Mouse (Mus musculus) testis, adult 2 months (tissue): Measurements from ENCODE around the gene Rbx1. TPM values are rescaled to one million over a fixed set of nuclear protein-coding genes. Genes with fewer than 3 reads are reported as not detected.

Source experiments
- H3K27ac ChIP-seq: fragments of 200-500 bp; 2 replicates; pipeline ENCODE4 v1.5.1; 2012; ENCODE audit warnings: low read depth, low read length; ENCODE audit not compliant: control insufficient read depth, insufficient read depth
- H3K27me3 ChIP-seq: fragments of 200-500 bp; 2 replicates; pipeline ENCODE4 v1.6.1; 2012; ENCODE audit warnings: mild to moderate bottlenecking, low read length, moderate library complexity; ENCODE audit not compliant: control insufficient read depth, insufficient read depth
- H3K36me3 ChIP-seq: fragments of 200-500 bp; 2 replicates; pipeline ENCODE4 v1.6.1; 2012; ENCODE audit warnings: mild to moderate bottlenecking, low read length; ENCODE audit not compliant: control insufficient read depth, insufficient read depth
- H3K4me1 ChIP-seq: fragments of 200-500 bp; 2 replicates; pipeline ENCODE4 v1.6.1; 2012; ENCODE audit warnings: low read length; ENCODE audit not compliant: control insufficient read depth, insufficient read depth
- H3K4me3 ChIP-seq: fragments of 200-500 bp; 2 replicates; pipeline ENCODE4 v1.5.1; 2012; ENCODE audit warnings: low read depth, mild to moderate bottlenecking, low read length, moderate library complexity, mixed read lengths; ENCODE audit not compliant: control insufficient read depth
- CTCF ChIP-seq: fragments of 200-500 bp; IDR thresholded peaks from 2 replicates; pipeline ENCODE4 v1.5.1; 2012; ENCODE audit warnings: low read depth, mild to moderate bottlenecking, inconsistent platforms, low read length, moderate library complexity; ENCODE audit not compliant: control insufficient read depth, insufficient read depth, insufficient replicate concordance
- POLR2A ChIP-seq: fragments of 200-500 bp; IDR thresholded peaks from 2 replicates; pipeline ENCODE4 v1.6.1; 2012; ENCODE audit warnings: low read depth, mild to moderate bottlenecking, inconsistent platforms, low read length, moderate library complexity; ENCODE audit not compliant: control insufficient read depth
- polyA plus RNA-seq: library from polyadenylated mRNA; depleted of rRNA; stranded (reverse); fragments of >200 nt; gene quantifications from 2 replicates; pipeline ENCODE4 v1.2.3, GENCODE M21; 2012

Rbx1 gene
- polyA plus RNA-seq, 1 experiment, result 51.1 TPM

DNA sequence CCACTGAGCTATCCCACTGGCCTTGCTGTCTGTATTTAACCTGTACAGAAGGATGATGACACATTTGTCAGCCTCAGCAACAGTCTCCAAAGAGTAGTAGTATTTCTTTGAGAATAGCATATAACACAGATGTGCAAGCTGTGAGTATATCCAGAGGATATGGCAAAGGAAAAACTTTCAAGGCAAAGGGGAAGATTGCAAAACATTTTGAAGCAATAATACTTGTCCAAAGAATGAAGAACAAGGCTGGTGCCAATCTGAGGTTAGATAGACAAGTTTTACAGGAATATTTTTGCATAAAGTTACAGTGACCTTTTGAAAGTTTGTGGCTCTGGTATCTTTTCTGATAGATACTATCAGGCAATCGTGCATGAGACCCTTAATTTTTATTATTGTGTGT, 34.9 kb upstream of the Rbx1 start:
- no peak overlapping the region for H3K27ac ChIP-seq
- TF ChIP-seq POLR2A, result no peak
- no peak for TF ChIP-seq CTCF
- peaks cover 5% of the 10 kb centered on the region for H3K36me3 ChIP-seq
- H3K4me3 ChIP-seq, result no peak overlapping the region
- no peaks in the 10 kb centered on the region for H3K27me3 ChIP-seq
- H3K4me1 ChIP-seq, result no peaks in the 10 kb centered on the region

DNA sequence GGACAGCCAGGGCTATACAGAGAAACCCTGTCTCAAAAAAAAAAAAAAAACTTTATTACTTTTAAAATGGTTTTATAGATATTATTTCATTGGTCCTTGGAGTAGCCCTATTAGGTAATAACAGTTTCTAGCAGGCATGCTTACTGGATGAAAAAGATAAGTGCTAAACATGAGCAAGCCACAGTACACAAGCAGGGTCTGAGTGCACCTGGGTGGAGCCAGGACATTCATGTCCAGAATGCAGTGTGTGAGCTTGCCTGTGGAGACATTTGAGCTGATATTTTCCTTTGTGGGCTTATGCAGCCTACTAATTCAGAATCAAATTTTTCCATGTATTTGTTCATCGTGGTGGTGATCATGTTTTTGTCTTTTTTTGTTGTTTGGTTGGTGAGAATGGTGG, 27.8 kb upstream of the Rbx1 start:
- no peak overlapping the region for H3K4me3 ChIP-seq
- H3K36me3 ChIP-seq, result no peaks in the 10 kb centered on the region; the same call in 1 of the 2 replicates
- no peaks in the 10 kb centered on the region for H3K27me3 ChIP-seq
- no peaks in the 10 kb centered on the region for H3K4me1 ChIP-seq
- TF ChIP-seq POLR2A (no peak), CTCF (no peak)
- H3K27ac ChIP-seq, result no peak overlapping the region

DNA sequence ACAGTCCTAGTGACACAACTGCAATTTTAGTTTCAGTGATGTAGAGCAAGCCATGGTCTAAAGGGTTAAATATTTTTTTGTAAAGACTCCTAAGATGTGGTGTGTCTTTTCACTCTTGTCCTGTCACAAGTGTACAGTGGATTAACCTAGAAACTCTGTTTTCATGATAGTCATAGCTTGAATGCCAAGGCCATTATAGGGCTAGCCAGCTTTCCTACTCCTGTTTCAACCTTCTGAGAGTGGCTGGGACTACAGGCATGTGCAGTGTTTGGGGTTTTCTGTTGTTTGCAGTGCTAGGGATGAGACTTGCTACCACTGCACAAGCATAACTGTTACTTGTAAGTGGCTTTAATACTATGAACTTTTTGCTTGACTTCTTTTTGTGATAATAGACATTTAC, 26.9 kb upstream of the Rbx1 start:
- no peak for TF ChIP-seq POLR2A
- no peak for TF ChIP-seq CTCF
- Histone ChIP-seq H3K36me3 (no peaks in the 10 kb centered on the region; the same call in 1 of the 2 replicates), H3K27me3 (no peaks in the 10 kb centered on the region), H3K4me1 (no peaks in the 10 kb centered on the region), H3K27ac (no peak overlapping the region), H3K4me3 (no peak overlapping the region)

DNA sequence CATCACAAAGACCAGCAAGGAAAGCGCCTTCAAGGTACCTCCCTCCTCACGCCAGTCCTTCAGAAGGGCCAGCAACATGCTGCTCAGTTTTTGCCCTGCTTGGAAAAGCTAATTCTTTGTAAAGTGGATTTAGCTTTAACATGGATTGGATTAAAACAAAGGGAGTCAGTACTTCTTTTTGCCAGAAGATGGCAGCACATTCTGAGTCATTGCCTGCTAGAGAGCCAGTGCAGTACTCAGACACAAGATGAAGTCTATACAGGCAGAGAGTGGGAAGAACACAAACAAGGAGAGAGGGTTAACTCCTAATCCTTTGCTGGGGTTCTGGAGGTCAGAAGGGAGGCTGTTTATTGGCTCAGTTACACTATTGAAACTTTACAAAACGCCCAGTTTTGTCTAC, 17.6 kb upstream of the Rbx1 start:
- Histone ChIP-seq H3K27ac (no peak overlapping the region), H3K4me3 (no peak overlapping the region), H3K27me3 (no peaks in the 10 kb centered on the region), H3K36me3 (no peaks in the 10 kb centered on the region; the same call in none of the 2 replicates), H3K4me1 (no peaks in the 10 kb centered on the region)
- no peak for TF ChIP-seq POLR2A

DNA sequence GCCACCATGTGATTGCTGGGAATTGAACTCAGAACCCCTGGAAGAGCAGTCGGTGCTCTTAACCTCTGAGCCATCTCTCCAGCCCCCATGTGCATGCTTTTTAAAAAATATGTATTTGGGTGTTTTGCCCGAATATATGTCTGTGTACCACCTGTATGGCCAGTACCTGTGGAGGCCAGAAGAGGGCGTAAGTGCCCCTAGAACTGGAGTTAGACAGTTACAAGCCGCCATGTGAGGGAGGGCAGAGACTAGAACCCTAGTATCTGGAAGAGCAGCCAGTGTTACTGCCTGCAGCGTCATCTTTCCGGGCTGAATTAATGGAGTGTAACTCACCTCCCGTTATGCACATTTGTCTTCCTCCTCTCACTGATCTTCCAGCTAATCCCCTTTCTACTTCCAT, 4.6 kb upstream of the Rbx1 start:
- TF ChIP-seq CTCF (no peak), POLR2A (no peak)
- peaks cover 2% of the 10 kb centered on the region for H3K36me3 ChIP-seq
- no peak overlapping the region for H3K4me3 ChIP-seq

DNA sequence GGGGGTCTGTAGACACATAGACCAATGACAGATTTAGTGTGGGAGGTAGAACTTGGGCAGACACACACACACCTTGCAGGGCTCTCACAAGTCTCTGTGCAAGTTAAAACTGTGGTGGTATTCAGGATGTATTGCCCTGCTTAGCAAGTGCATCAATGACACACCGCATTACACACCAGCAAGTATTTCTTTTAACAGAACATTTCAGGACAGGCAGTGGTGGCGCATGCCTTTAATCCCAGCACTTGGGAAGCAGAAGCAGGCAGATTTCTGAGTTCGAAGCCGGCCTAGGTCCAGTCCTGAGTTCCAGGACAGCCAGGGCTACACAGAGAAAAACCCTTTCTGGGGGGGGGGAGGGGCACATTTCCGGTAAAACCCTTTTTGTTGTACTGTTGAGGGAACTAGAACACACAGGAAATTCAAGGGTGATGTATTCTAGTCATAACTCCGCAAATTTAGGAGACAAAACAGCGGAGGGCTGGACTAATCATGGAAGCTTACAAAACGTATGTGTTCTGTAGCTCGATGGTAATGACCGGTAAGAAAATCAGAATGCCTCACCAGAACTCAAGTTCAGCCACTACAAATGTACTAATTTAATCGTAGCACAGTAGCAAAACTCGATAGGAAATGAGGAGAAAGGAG, 958 bp upstream of the Rbx1 start:
- Histone ChIP-seq H3K27ac (peak overlapping the region; percentile 89), H3K36me3 (no peaks in the 10 kb centered on the region), H3K4me3 (peak overlapping the region; percentile 91; the same call in 1 of the 2 replicates), H3K27me3 (no peaks in the 10 kb centered on the region), H3K4me1 (no peaks in the 10 kb centered on the region; the same call in 1 of the 2 replicates)
- no peak for TF ChIP-seq CTCF
- TF ChIP-seq POLR2A, result no peak

More for the DNA sequence above, 4.6 kb upstream of the Rbx1 start:
- no peaks in the 10 kb centered on the region for H3K27me3 ChIP-seq
- H3K27ac ChIP-seq, result no peak overlapping the region
- H3K4me1 ChIP-seq, result no peaks in the 10 kb centered on the region; the same call in 1 of the 2 replicates

DNA sequence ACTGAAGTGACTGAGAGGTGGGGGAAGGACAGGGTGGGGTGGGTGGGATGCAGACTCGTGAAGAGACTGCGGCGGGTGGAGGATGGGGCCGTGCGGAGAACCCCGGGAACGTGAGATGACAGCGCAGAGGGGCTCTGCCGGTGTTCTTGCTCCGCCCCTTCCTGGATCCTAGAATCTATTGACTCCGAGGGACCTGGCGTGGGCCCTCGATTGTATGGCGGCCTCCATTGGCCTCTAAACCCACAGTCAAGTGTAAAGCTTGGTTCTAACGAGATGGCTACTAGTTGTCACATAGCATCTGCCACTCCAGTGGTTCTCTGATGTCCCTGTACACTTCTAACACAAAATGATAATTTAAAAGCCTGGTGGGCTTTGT, 630 bp downstream of the Rbx1 start:
- H3K27me3 ChIP-seq, result no peaks in the 10 kb centered on the region
- H3K36me3 ChIP-seq, result no peaks in the 10 kb centered on the region
- H3K27ac ChIP-seq, result no peak overlapping the region
- H3K4me3 ChIP-seq, result peak overlapping the region; percentile 91
- no peak; the same call in 1 of the 2 replicates for TF ChIP-seq POLR2A
- TF ChIP-seq CTCF, result no peak
- no peaks in the 10 kb centered on the region; the same call in 1 of the 2 replicates for H3K4me1 ChIP-seq
